Mouse (Mus musculus) heart, postnatal 10 days (tissue): ENCODE measurements around the gene Dydc2. TPM values are rescaled to one million over a fixed set of nuclear protein-coding genes. Genes with fewer than 3 reads are reported as not detected.
A peak's percentile ranks its signal among the peaks of the same experiment; 100 is the strongest.

Source experiments
- DNase-seq, 2 experiments: peaks; one replicate each; pipeline ENCODE4 v3.0.0; 2021
- intact Hi-C: fragments of 180-260 bp; cut with DNase I; formaldehyde crosslinking; loops from one replicate; pipeline ENCODE4 v1.15.1; 2025
- total RNA-seq, 2 experiments: library from RNA; stranded (reverse); gene quantifications; 2 replicates each; pipeline ENCODE4 v1.2.3; 2021

The Dydc2 gene
- total RNA-seq, 2 experiments from 2014 or later, result not detected

DNA sequence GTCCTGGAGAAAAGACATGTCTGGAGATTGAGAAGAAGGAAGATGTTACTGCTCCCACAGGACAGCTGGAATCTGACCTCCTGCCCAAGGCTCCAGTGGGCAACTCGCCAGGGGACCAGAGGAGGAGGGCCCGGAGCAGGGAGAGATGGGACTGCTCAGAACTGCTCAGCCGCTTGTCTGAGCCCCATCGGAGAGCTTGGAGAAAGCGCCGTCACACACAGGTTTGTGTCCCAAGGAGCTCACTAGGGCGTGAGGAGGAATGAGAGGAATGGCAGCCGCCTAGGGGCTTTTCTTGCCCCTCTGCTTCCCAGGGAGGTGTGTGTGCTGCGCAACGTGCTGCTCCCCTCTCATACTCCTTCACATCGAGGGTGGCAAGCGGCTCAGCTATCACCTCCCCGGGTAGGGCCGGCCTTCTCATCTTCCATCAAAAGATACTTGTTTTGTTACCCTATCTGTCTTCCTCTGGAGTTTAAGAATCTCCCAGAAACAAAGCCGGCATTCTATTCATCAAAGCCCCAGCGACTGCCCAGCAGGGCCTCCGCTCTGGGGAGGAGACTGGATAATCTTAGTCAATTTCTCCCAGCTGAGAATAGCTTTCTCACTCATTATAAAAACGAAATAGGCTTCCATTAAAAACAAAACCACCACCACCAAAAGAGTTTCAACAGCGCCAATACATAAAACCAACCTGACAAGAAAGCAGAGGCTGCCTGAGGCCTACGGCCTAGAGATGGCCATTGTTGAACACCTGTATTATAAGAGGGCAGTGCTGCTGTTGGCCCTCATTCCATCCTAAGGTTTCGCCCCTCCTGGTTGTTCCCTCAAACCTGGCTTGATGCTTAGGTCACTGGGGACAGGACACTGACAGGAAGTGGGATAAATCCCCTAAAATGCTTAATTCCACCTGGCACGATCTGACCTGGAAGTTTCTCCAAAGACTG lies 64.5 kb downstream of the Dydc2 start:
- intact Hi-C loops, result no loop called here
- DNase-seq, result peak; percentile 31 to 39

DNA sequence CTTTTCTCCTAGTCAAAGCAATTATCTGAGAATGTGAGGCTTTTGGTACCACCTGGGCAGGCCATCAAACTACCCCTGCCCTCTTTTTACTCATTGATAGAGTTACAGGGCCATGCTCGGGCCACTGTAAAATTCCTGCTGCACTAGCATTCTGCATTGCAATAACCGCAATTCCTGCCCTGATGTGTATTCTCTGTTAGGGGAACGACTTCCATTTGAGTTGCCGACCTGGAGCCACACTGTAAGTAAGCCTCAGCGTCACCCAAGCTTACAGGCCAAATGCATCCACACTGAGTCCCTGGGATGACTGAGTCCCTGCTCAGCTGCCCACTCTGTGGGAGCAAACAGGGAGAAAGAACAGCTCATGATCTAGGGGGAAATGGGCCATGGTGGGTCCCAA lies 67.4 kb downstream of the Dydc2 start:
- intact Hi-C loops, result no loop called here

DNA sequence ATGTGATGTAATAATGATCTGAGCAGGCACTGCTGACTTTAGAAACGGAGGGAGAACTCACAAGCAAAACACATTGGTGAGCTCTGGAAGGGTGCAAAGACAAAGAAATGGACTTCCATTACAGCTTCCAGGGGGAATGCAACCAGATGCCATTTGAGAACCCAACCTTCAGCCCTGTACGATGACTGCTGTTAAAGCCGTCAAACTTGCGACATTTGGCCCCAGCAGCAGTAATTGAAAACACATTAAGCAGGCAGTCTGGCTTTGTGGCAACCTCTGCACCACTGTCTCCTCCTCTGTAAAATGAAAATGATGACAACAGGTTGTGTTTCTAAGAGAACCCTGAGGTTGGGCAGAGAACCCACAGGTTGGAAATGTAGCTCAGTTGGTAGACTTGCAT lies 68.2 kb downstream of the Dydc2 start:
- DNase-seq, result no peak
- intact Hi-C loops, result no loop called here

More for the DNA sequence above, 67.4 kb downstream of the Dydc2 start:
- DNase-seq, result no peak

DNA sequence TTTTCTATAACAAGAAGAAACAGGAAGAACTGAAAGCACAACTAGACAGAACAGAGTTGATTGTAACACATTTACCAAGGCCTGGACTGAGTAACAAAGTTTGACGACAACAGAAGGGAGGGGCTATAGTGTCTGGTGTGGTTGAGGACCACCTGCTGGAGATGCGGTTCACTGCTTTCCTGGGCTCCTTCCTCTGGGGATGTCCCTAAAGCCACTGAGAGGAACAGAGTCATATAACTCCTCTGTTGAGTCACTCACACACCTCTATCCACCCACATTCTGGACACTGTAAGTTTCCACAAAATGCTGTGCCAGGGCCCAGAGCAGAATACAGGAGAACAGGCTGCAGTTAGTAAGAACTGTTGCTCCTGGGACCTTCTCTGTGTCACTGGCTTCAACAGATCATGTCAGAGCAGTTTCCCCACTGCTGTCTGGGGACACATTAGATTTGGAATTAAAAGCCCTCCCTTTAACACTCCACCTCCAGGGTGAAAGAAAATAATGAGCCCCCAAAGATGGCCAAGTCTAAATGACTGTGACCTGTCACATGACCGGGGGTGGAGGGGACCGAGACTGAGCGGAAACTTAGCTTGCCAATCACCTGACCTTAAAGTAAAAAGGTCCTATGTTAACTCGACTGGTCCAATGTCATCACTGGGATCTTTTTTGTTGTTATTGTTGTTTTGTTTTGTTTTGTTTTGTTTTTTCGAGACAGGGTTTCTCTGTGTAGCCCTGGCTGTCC lies 68.9 kb downstream of the Dydc2 start:
- intact Hi-C loops, result no loop called here
- no peak for DNase-seq

Other genes with a start within 250 kb of the Dydc2 start
- 1 to 10 TPM in 1 of 2 experiments, under 1 TPM in 1; 0.57 to 1.2 TPM for gene Sh2d4b, start 175.9 kb downstream of the Dydc2 start, total RNA-seq
- gene Tspan14, start 102.4 kb downstream of the Dydc2 start, total RNA-seq, result 10 to 100 TPM; 28.1 to 30.4 TPM
- gene Fam213a, start 55.4 kb downstream of the Dydc2 start, total RNA-seq, result 10 to 100 TPM; 16.1 to 32.2 TPM
- not detected for gene Dydc1, start 3.7 kb upstream of the Dydc2 start, total RNA-seq
- not detected for gene Mat1a, start 35.8 kb upstream of the Dydc2 start, total RNA-seq
- gene Sftpa1, start 62.6 kb upstream of the Dydc2 start, total RNA-seq, result under 1 TPM in 1 of 2 experiments, not detected in 1; 0.34 TPM
- not detected for gene Mbl1, start 82.2 kb upstream of the Dydc2 start, total RNA-seq
- gene Sftpd, start 115.9 kb upstream of the Dydc2 start, total RNA-seq, result not detected
- gene Gm2832, start 209.6 kb upstream of the Dydc2 start, total RNA-seq, result not detected